Mouse (Mus musculus) C2C12 (cell line): Measurements from ENCODE around the gene Cenpe.

Experiments used
- CTCF ChIP-seq: IDR thresholded peaks from one replicate; pipeline ENCODE4 v1.5.1; 2011; ENCODE audit not compliant: control insufficient read depth, insufficient read depth, insufficient read length
- FOSL1 ChIP-seq: IDR thresholded peaks from one replicate; pipeline ENCODE4 v1.8.0; 2011; ENCODE audit warnings: mild to moderate bottlenecking, low read length; ENCODE audit not compliant: poor library complexity, insufficient read depth, severe bottlenecking
- MYOD1 ChIP-seq: IDR thresholded peaks from one replicate; pipeline ENCODE4 v1.6.1; 2011; ENCODE audit warnings: low read depth; ENCODE audit not compliant: control insufficient read depth, insufficient read length
- MYOG ChIP-seq: IDR thresholded peaks from one replicate; pipeline ENCODE4 v1.6.1; 2011; ENCODE audit not compliant: control insufficient read depth, insufficient read length; ENCODE audit errors: extremely low read depth
- USF1 ChIP-seq: IDR thresholded peaks from one replicate; pipeline ENCODE4 v1.6.1; 2011; ENCODE audit warnings: low read depth, mild to moderate bottlenecking, control low read depth, moderate library complexity

GRCm38 (mm10) chr3:135293703-135294102, 81.4 kb downstream of the Cenpe start:
- TF ChIP-seq CTCF (no peak), MYOG (no peak), MYOD1 (no peak), FOSL1 (no peak), USF1 (no peak)
